Mouse (Mus musculus) liver, embryonic 14.5 days (tissue): ENCODE measurements around the gene Clic3.

Experiments
- CTCF ChIP-seq: IDR thresholded peaks from 2 replicates; pipeline ENCODE4 v1.5.1; 2016; ENCODE audit warnings: antibody characterized with exemption, low read depth, control low read depth
- EP300 ChIP-seq: IDR thresholded peaks from 2 replicates; pipeline ENCODE4 v1.6.1; 2016; ENCODE audit warnings: antibody characterized with exemption, low read depth

GRCm38 (mm10) chr2:25468962-25469915 lies 12.6 kb downstream of the Clic3 start:
- no peak for TF ChIP-seq CTCF
- no peak for TF ChIP-seq EP300
